Mouse (Mus musculus): ENCODE data around the gene Slc7a8. TPM values are rescaled to one million over a fixed set of nuclear protein-coding genes. Genes with fewer than 3 reads are reported as not detected.

Gene Slc7a8
- polyA plus RNA-seq (2012; rRNA removed): 8.9 and 14.6 TPM in 2 replicates

DNA sequence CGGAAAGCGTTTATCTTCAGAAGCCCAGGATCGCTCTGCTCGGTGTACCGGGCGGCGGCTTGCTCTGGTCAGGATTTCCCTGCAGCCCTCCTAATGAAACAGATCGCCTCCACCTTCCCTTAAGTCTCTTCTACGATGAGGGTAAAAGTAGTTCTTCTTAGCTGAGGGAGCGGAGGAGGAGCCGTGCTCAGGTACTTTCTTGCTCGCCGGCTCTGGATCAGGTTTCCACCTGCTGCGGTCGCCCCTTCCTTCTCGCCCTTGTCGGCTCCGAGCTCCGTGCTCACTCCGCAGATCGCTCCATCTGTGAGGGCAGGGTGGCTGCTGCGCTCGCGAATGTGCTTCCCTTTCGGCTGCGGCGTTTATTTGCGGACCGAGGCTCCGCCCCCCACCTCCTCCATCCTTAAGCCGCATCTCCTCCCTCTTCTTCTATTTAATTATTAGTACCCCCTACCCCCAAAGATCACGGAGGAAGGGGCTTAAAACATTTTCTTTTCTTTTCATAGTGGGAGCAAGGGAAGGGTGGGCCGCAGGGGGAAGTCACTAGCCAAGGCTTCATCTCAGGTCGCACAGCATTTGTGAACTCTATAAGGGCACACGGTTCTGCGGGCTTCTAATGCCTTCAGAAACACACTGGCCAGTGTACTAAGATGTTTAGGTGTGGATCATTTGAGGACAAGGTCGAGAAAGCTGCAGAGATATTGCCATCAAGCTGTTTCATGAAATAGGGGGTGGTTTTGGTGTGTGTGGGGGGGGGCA, at the start of gene Slc7a8:
Slc7a8 (minus strand) TSS at position 337 of the 756 bp plus-strand sequence.
- no peak for TF ChIP-seq CTCF (IDR thresholded peaks at IDR 0.05; ENCODE audit: borderline replicate concordance, extremely low read depth, insufficient read depth, insufficient read length)
- TF ChIP-seq POLR2A (IDR thresholded peaks at IDR 0.05; ENCODE audit: borderline replicate concordance, extremely low read depth, insufficient read depth, insufficient read length, poor library complexity, severe bottlenecking): 0 out of 2 replicates have a peak, but pooled peaks have one; percentile 11

DNA sequence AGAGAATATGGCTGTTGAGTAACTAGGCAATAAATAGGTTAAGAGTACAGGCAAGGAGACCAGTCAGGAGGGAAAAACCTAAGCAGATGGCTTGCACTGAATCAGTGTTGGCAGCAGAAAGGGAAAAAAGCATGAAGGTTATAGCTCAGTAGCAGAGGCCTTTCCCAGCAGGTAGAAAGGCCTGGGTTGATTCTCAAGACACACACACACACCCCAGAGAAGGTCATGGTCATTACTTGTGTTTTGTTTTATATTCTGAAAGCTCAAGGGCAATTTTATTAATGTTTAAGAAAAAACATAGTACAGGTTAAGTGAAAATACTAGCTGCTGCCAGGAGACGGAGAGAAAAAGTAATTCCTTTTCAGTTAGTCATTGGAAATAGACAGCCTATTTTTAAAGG, 42.0 kb upstream of the Slc7a8 start:
- no peak for DNase-seq (ENCODE audit: low read depth)
- TF ChIP-seq CTCF (IDR thresholded peaks at IDR 0.05; ENCODE audit: borderline replicate concordance, extremely low read depth, insufficient read depth, insufficient read length): no peak
- no peak for TF ChIP-seq POLR2A (IDR thresholded peaks at IDR 0.05; ENCODE audit: borderline replicate concordance, extremely low read depth, insufficient read depth, insufficient read length, poor library complexity, severe bottlenecking)

More for the DNA sequence above, at the start of gene Slc7a8:
- peak; percentile 88 for DNase-seq (ENCODE audit: low read depth)

DNA sequence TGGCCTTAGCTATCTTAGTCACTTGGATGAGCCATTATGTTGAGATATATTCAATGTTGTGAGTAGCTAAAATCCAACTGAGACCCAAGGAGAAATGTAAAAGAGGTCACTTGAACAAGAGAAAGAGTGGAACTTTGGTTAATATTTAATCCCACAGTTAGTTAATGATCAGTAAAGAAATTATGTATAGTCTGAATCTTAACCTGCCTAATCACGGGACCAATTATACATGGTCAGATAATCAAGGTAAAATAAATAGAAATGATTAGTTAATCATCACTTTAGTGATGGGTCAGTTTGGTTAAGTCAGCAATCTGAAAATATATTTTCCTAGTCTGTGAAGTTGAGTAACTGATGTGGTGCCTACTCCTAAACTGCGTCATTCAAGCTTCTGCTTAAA, 40.6 kb upstream of the Slc7a8 start:
- no peak for TF ChIP-seq POLR2A (IDR thresholded peaks at IDR 0.05; ENCODE audit: borderline replicate concordance, extremely low read depth, insufficient read depth, insufficient read length, poor library complexity, severe bottlenecking)
- no peak for TF ChIP-seq CTCF (IDR thresholded peaks at IDR 0.05; ENCODE audit: borderline replicate concordance, extremely low read depth, insufficient read depth, insufficient read length)
- DNase-seq (ENCODE audit: low read depth): no peak

DNA sequence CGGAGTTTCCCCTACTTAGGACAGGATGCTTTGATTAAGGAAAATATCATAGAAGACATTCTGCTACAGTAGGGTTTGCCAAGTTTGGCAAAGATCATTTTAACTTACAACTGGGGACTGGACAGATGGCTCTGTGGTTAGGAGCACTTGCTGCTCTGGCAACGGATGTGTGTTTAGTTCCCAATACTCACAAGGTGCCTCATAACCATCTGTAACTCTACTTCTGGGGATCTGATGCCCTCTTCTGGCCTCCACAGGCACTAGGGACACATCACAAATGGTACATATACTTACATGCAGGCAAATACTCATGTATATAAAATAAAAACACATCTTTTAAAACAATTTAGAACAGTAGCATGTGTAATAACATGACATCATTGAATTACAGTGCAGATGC, 36.0 kb upstream of the Slc7a8 start:
- TF ChIP-seq POLR2A (IDR thresholded peaks at IDR 0.05; ENCODE audit: borderline replicate concordance, extremely low read depth, insufficient read depth, insufficient read length, poor library complexity, severe bottlenecking): no peak
- peak; percentile 55; the same call in 1 of the 2 replicates for TF ChIP-seq CTCF (IDR thresholded peaks at IDR 0.05; ENCODE audit: borderline replicate concordance, extremely low read depth, insufficient read depth, insufficient read length)
- peak; percentile 82 for DNase-seq (ENCODE audit: low read depth)

DNA sequence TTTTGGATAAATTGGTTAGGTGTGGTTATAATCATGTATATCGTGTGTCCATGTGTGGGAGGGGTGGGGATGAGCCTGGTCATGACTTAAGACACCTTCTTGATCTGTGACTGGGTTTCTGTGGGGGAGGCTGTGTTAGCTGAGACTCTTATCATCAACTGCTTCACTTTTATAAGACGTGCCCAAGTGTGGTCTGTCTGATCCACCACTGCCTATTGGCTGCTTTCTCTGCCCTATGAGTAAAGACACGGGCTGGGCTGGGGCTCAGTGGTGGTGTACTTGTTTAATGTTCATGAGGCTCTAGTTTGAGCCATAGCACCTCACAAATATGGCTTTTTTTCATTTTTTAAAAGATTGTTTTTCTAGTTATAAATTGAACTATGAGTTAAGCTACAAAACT, 34.0 kb upstream of the Slc7a8 start:
- no peak for DNase-seq (ENCODE audit: low read depth)
- TF ChIP-seq POLR2A (IDR thresholded peaks at IDR 0.05; ENCODE audit: borderline replicate concordance, extremely low read depth, insufficient read depth, insufficient read length, poor library complexity, severe bottlenecking): no peak
- no peak for TF ChIP-seq CTCF (IDR thresholded peaks at IDR 0.05; ENCODE audit: borderline replicate concordance, extremely low read depth, insufficient read depth, insufficient read length)

DNA sequence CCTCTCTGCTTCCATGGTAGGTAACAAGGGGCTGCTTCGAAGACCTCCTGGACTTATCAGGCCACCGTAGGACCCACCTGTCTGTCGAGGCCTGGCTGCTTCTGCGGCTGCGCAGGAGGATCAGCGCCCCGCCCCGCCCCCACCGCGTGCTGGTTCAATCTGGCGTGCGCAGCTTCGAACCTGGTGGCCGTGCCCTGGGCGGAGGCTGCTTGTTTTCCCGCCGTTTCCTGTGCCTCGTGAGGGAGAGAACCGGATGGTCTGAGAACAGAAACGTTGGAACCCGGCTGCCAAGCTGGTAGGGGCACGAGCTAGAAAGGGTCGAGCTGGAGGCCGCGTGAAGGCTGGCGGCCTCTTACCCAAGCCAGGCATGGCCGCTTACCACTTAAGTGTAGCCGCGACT, 32.2 kb upstream of the Slc7a8 start, which contains the start of gene Rnf212b:
Rnf212b (plus strand) TSS at position 151 of the 400 bp plus-strand sequence.
- peak; percentile 0 for DNase-seq (ENCODE audit: low read depth)
- no peak for TF ChIP-seq CTCF (IDR thresholded peaks at IDR 0.05; ENCODE audit: borderline replicate concordance, extremely low read depth, insufficient read depth, insufficient read length)
- TF ChIP-seq POLR2A (IDR thresholded peaks at IDR 0.05; ENCODE audit: borderline replicate concordance, extremely low read depth, insufficient read depth, insufficient read length, poor library complexity, severe bottlenecking): no peak

DNA sequence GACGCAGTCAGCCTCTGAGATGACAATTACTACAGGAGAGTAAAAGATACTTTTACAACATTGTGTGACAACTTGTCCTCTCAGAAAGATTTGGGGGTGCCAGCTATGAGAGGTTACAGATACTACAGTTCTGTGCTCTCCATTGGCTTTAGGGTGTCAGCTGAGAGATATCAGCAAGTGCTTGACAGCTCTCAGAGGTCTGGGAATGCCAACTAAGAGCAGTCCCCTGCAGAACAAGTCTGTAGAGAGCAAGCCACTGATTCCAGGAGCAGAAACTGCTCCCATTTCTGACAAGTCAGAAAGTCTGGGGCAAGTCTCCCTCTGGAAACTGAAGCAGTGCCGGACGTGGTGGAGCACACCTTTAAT, 27.9 kb upstream of the Slc7a8 start:
- no peak for DNase-seq (ENCODE audit: low read depth)
- TF ChIP-seq CTCF (IDR thresholded peaks at IDR 0.05; ENCODE audit: borderline replicate concordance, extremely low read depth, insufficient read depth, insufficient read length) (no peak), POLR2A (IDR thresholded peaks at IDR 0.05; ENCODE audit: borderline replicate concordance, extremely low read depth, insufficient read depth, insufficient read length, poor library complexity, severe bottlenecking) (no peak)

DNA sequence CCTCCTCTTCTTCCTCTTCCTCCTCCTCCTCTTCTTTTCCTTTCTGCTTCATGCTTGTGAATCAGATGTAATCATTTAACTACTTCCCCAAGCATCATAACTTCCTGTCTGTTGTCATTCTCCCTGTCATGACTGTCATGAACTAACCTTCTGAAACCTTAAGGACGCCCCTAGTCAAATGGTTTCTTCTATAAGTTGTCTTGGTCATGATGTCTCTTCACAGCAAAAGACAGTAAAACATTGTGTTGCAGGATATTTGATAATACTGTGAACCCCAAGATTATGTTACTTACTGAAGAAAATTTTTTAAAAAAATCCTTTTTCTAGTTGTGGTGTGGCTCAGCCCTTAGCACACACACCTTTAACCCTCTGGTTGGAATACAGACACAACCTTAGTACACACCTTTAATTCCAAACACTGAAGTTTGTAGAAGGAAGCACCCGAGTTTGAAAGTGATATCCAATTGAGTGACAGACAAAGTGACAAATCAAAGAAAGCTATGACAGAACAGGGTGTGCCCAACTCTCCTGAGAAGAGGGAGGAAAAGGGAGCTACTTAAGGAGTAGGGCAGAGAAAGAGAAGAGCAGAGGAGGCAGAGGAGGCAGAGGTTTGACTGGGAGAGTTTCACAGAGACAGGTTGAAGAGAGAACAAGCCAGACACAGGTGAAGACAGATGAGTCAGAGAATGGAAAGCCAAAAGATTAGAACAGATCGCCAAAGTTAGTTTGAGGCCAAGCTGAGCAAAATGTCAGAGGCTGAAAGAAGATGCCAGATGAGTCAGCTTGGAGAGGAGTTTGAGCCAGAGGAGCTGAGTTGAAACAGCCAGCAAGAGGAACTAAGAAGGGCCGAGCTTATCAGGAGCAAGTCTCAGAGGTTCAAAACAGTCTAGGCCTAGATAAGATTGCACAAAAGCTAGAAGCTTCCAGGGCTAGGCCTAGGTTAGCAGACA, 27.2 kb upstream of the Slc7a8 start:
- TF ChIP-seq CTCF (IDR thresholded peaks at IDR 0.05; ENCODE audit: borderline replicate concordance, extremely low read depth, insufficient read depth, insufficient read length): no peak
- no peak for TF ChIP-seq POLR2A (IDR thresholded peaks at IDR 0.05; ENCODE audit: borderline replicate concordance, extremely low read depth, insufficient read depth, insufficient read length, poor library complexity, severe bottlenecking)

DNA sequence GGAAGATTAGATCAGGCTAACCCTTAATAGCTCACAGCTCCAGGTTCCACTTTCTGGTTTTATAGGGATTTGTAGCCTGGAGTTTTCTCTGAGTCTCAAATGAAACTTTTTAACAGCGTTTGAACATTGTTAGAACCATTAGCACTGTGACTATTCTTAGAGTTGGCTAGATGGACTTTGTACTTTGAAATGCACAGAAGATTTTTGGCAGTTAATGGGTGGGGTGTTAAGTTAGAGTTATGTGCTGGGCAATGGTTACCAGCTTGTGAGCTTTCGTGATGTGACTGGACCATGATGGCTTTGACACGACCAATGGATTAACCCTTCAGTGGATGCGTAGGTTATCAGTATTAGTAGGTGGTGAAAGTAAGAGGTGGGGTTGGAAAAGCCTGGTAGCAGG, 24.4 kb upstream of the Slc7a8 start:
- no peak for TF ChIP-seq POLR2A (IDR thresholded peaks at IDR 0.05; ENCODE audit: borderline replicate concordance, extremely low read depth, insufficient read depth, insufficient read length, poor library complexity, severe bottlenecking)
- TF ChIP-seq CTCF (IDR thresholded peaks at IDR 0.05; ENCODE audit: borderline replicate concordance, extremely low read depth, insufficient read depth, insufficient read length): no peak
- no peak for DNase-seq (ENCODE audit: low read depth)

More for the DNA sequence above, 27.2 kb upstream of the Slc7a8 start:
- DNase-seq (ENCODE audit: low read depth): no peak

DNA sequence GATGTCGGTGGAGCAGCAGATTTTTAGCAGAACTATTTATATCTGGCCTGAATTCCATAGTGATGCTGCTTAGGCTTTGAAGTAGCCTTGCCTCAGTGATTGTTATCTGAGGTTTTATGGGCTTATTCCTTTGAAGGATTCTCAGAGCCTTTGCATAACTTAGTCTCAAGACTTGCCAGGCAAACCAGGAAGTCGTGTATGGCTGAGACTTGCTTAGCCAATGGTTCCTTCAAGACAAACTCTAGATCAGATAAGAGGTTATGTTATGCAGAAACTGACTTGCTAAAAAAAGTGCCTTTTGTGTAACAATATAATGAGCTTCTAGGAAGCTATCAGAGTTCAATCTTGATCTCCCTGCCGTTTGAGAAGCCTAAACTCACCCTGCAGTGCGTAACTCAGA, 20.7 kb upstream of the Slc7a8 start:
- no peak for TF ChIP-seq POLR2A (IDR thresholded peaks at IDR 0.05; ENCODE audit: borderline replicate concordance, extremely low read depth, insufficient read depth, insufficient read length, poor library complexity, severe bottlenecking)
- TF ChIP-seq CTCF (IDR thresholded peaks at IDR 0.05; ENCODE audit: borderline replicate concordance, extremely low read depth, insufficient read depth, insufficient read length): no peak
- DNase-seq (ENCODE audit: low read depth): no peak

DNA sequence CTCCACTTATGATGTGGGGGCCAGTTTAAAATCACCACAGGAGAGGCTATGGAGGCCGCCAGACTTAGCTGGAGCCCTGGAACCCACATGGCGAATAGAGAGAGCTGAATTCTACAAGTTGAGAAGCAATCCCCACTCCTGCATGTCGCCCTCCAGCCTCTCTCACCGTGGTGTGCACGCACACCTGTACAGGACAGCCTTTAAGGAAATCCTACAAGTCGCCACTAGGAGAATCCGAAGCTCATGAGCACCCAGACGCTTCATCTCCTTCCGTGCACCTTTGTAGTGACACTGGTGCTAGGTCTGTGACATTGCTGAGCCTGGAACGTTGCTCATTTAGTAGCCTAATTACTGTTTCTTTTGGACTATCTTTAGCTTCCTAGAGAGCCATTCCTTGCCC, 17.9 kb upstream of the Slc7a8 start:
- TF ChIP-seq CTCF (IDR thresholded peaks at IDR 0.05; ENCODE audit: borderline replicate concordance, extremely low read depth, insufficient read depth, insufficient read length) (peak; percentile 11; the same call in 1 of the 2 replicates), POLR2A (IDR thresholded peaks at IDR 0.05; ENCODE audit: borderline replicate concordance, extremely low read depth, insufficient read depth, insufficient read length, poor library complexity, severe bottlenecking) (no peak)
- DNase-seq (ENCODE audit: low read depth): no peak

Measured in brain, embryonic 14.5 days (tissue).